Mouse (Mus musculus): ENCODE data around the gene Usp48. TPM values are rescaled to one million over a fixed set of nuclear protein-coding genes. Genes with fewer than 3 reads are reported as not detected.

Gene Usp48
- polyA plus RNA-seq (2015; fragmentation: Nextera tagmentation; extraction: Ambion mirVana), result 67.0 and 70.6 TPM in 2 replicates

- H3K27ac ChIP-seq, result peak within 1 kb of the TSS; percentile 98
- ATAC-seq (replicated peaks), result peak; percentile 95
- H3K27me3 ChIP-seq (replicated peaks), result no peaks in the 10 kb centered on the region
- peaks cover 28% of the 10 kb centered on the region for H3K4me1 ChIP-seq
- peak within 1 kb of the TSS; percentile 65 for H3K4me2 ChIP-seq
- no peaks in the 10 kb centered on the region for H3K9me3 ChIP-seq
- H3K36me3 ChIP-seq (replicated peaks), result no peaks in the 10 kb centered on the region
- under 1% methylated on average over 91 of the region's 92 CpGs for WGBS
- peak within 1 kb of the TSS; percentile 77 for H3K9ac ChIP-seq
- peak within 1 kb of the TSS; percentile 56 for H3K4me3 ChIP-seq
These were observed at the start of gene Usp48 for GRCm38 (mm10) chr4:137593601-137594495. Gene Usp48, plus strand, starts transcription at chr4:137593755.

- no peaks in the 10 kb centered on the region for H3K4me1 ChIP-seq
These were observed 48.0 kb upstream of the Usp48 start for GRCm38 (mm10) chr4:137545568-137545967.

GRCm38 (mm10) chr4:137546003-137546525, 47.5 kb upstream of the Usp48 start:
- 79% methylated on average over 5 of the region's 5 CpGs for WGBS
- no peak overlapping the region for H3K4me3 ChIP-seq
- no peaks in the 10 kb centered on the region for H3K27me3 ChIP-seq (replicated peaks)
- no peaks in the 10 kb centered on the region for H3K36me3 ChIP-seq (replicated peaks)
- ATAC-seq (replicated peaks), result no peak
- no peaks in the 10 kb centered on the region for H3K9me3 ChIP-seq
- no peaks in the 10 kb centered on the region for H3K4me1 ChIP-seq
- no peak overlapping the region for H3K9ac ChIP-seq
- H3K27ac ChIP-seq, result no peak overlapping the region
- no peak overlapping the region for H3K4me2 ChIP-seq

More at GRCm38 (mm10) chr4:137545568-137545967, 48.0 kb upstream of the Usp48 start:
- Histone ChIP-seq H3K27me3 (replicated peaks) (no peaks in the 10 kb centered on the region), H3K4me2 (no peak overlapping the region), H3K9ac (no peak overlapping the region), H3K36me3 (replicated peaks) (no peaks in the 10 kb centered on the region), H3K27ac (no peak overlapping the region), H3K9me3 (no peaks in the 10 kb centered on the region), H3K4me3 (no peak overlapping the region)
- no peak for ATAC-seq (replicated peaks)
- WGBS, result 92% methylated on average over 9 of the region's 9 CpGs

GRCm38 (mm10) chr4:137553466-137553865, 40.1 kb upstream of the Usp48 start:
- Histone ChIP-seq H3K4me3 (no peak overlapping the region), H3K27ac (no peak overlapping the region), H3K4me1 (no peaks in the 10 kb centered on the region), H3K36me3 (replicated peaks) (no peaks in the 10 kb centered on the region), H3K9me3 (no peaks in the 10 kb centered on the region), H3K9ac (no peak overlapping the region), H3K27me3 (replicated peaks) (no peaks in the 10 kb centered on the region), H3K4me2 (no peak overlapping the region)
- ATAC-seq (replicated peaks), result no peak
- WGBS, result 96% methylated on average over 17 of the region's 17 CpGs

- H3K27ac ChIP-seq, result no peak overlapping the region
- H3K27me3 ChIP-seq (replicated peaks), result no peaks in the 10 kb centered on the region
- no peak for ATAC-seq (replicated peaks)
These were observed 36.8 kb upstream of the Usp48 start for GRCm38 (mm10) chr4:137556673-137557210.

GRCm38 (mm10) chr4:137569873-137570272, 23.7 kb upstream of the Usp48 start:
- no peak for ATAC-seq (replicated peaks)
- 83% methylated on average over 9 of the region's 9 CpGs for WGBS
- no peak overlapping the region for H3K4me3 ChIP-seq
- no peak overlapping the region for H3K9ac ChIP-seq
- H3K27me3 ChIP-seq (replicated peaks), result no peaks in the 10 kb centered on the region
- no peak overlapping the region for H3K4me2 ChIP-seq
- H3K4me1 ChIP-seq, result no peaks in the 10 kb centered on the region
- no peaks in the 10 kb centered on the region for H3K36me3 ChIP-seq (replicated peaks)
- H3K27ac ChIP-seq, result no peak overlapping the region
- no peaks in the 10 kb centered on the region for H3K9me3 ChIP-seq

More at GRCm38 (mm10) chr4:137556673-137557210, 36.8 kb upstream of the Usp48 start:
- Histone ChIP-seq H3K4me3 (no peak overlapping the region), H3K9me3 (no peaks in the 10 kb centered on the region), H3K9ac (no peak overlapping the region), H3K4me2 (no peak overlapping the region), H3K4me1 (no peaks in the 10 kb centered on the region), H3K36me3 (replicated peaks) (no peaks in the 10 kb centered on the region)
- 88% methylated on average over 16 of the region's 16 CpGs for WGBS

- Histone ChIP-seq H3K9ac (no peak within 1 kb of the TSS), H3K27me3 (replicated peaks) (peaks cover 13% of the 10 kb centered on the region), H3K4me2 (no peak within 1 kb of the TSS), H3K36me3 (replicated peaks) (no peaks in the 10 kb centered on the region), H3K27ac (no peak within 1 kb of the TSS), H3K4me3 (no peak within 1 kb of the TSS), H3K4me1 (peaks cover 7% of the 10 kb centered on the region), H3K9me3 (no peaks in the 10 kb centered on the region)
- 83% methylated on average over 10 of the region's 10 CpGs for WGBS
- no peak for ATAC-seq (replicated peaks)
These were observed 19.1 kb upstream of the Usp48 start, which contains the start of gene Ldlrad2 for GRCm38 (mm10) chr4:137574469-137574868. Gene Ldlrad2, minus strand, starts transcription at chr4:137574569.

GRCm38 (mm10) chr4:137577486-137577885, 16.1 kb upstream of the Usp48 start:
- no peak overlapping the region for H3K27ac ChIP-seq
- WGBS, result 96% methylated on average over 12 of the region's 12 CpGs
- H3K9me3 ChIP-seq, result no peaks in the 10 kb centered on the region
- peaks cover 15% of the 10 kb centered on the region for H3K27me3 ChIP-seq (replicated peaks)
- H3K4me3 ChIP-seq, result no peak overlapping the region
- no peaks in the 10 kb centered on the region for H3K36me3 ChIP-seq (replicated peaks)
- ATAC-seq (replicated peaks), result no peak
- no peak overlapping the region for H3K4me2 ChIP-seq
- peaks cover 7% of the 10 kb centered on the region for H3K4me1 ChIP-seq
- H3K9ac ChIP-seq, result no peak overlapping the region

- H3K36me3 ChIP-seq (replicated peaks), result no peaks in the 10 kb centered on the region
- no peak for ATAC-seq (replicated peaks)
- H3K9me3 ChIP-seq, result no peaks in the 10 kb centered on the region
- peak overlapping the region; percentile 22 for H3K9ac ChIP-seq
- peaks cover 15% of the 10 kb centered on the region for H3K27me3 ChIP-seq (replicated peaks)
- 4% methylated on average over 39 of the region's 39 CpGs for WGBS
- H3K4me2 ChIP-seq, result peak overlapping the region; percentile 64
- peak overlapping the region; percentile 37 for H3K4me3 ChIP-seq
- peaks cover 7% of the 10 kb centered on the region for H3K4me1 ChIP-seq
- no peak overlapping the region for H3K27ac ChIP-seq
These were observed 15.2 kb upstream of the Usp48 start for GRCm38 (mm10) chr4:137578181-137578845.

GRCm38 (mm10) chr4:137579789-137580188, 13.8 kb upstream of the Usp48 start:
- 60% methylated on average over 4 of the region's 4 CpGs for WGBS
- no peak overlapping the region for H3K4me2 ChIP-seq
- ATAC-seq (replicated peaks), result no peak

GRCm38 (mm10) chr4:137580299-137580698, 13.3 kb upstream of the Usp48 start:
- no peaks in the 10 kb centered on the region for H3K9me3 ChIP-seq
- 69% methylated on average over 2 of the region's 2 CpGs for WGBS

More at GRCm38 (mm10) chr4:137579789-137580188, 13.8 kb upstream of the Usp48 start:
- H3K4me1 ChIP-seq, result peaks cover 7% of the 10 kb centered on the region
- no peak overlapping the region for H3K27ac ChIP-seq
- H3K36me3 ChIP-seq (replicated peaks), result no peaks in the 10 kb centered on the region
- H3K4me3 ChIP-seq, result no peak overlapping the region
- H3K9ac ChIP-seq, result no peak overlapping the region
- H3K27me3 ChIP-seq (replicated peaks), result peaks cover 15% of the 10 kb centered on the region
- no peaks in the 10 kb centered on the region for H3K9me3 ChIP-seq

GRCm38 (mm10) chr4:137581815-137582214, 11.7 kb upstream of the Usp48 start:
- Histone ChIP-seq H3K27ac (no peak overlapping the region), H3K4me1 (peaks cover 7% of the 10 kb centered on the region), H3K36me3 (replicated peaks) (no peaks in the 10 kb centered on the region), H3K9me3 (no peaks in the 10 kb centered on the region), H3K4me3 (no peak overlapping the region), H3K9ac (no peak overlapping the region), H3K4me2 (no peak overlapping the region), H3K27me3 (replicated peaks) (peaks cover 15% of the 10 kb centered on the region)
- 27% methylated on average over 3 of the region's 3 CpGs for WGBS
- no peak for ATAC-seq (replicated peaks)

More at GRCm38 (mm10) chr4:137580299-137580698, 13.3 kb upstream of the Usp48 start:
- no peak overlapping the region for H3K9ac ChIP-seq
- H3K4me2 ChIP-seq, result no peak overlapping the region
- no peak overlapping the region for H3K4me3 ChIP-seq
- no peak for ATAC-seq (replicated peaks)
- H3K36me3 ChIP-seq (replicated peaks), result no peaks in the 10 kb centered on the region
- H3K4me1 ChIP-seq, result peaks cover 7% of the 10 kb centered on the region
- H3K27ac ChIP-seq, result no peak overlapping the region
- peaks cover 15% of the 10 kb centered on the region for H3K27me3 ChIP-seq (replicated peaks)

All from midbrain, embryonic 15.5 days (tissue).